Mouse (Mus musculus): ENCODE measurements around the gene Ntn3. TPM values are rescaled to one million over a fixed set of nuclear protein-coding genes. Genes with fewer than 3 reads are reported as not detected.

The Ntn3 gene
- polyA plus RNA-seq, 1 experiment from 2014 or later, result 7.3 TPM

DNA sequence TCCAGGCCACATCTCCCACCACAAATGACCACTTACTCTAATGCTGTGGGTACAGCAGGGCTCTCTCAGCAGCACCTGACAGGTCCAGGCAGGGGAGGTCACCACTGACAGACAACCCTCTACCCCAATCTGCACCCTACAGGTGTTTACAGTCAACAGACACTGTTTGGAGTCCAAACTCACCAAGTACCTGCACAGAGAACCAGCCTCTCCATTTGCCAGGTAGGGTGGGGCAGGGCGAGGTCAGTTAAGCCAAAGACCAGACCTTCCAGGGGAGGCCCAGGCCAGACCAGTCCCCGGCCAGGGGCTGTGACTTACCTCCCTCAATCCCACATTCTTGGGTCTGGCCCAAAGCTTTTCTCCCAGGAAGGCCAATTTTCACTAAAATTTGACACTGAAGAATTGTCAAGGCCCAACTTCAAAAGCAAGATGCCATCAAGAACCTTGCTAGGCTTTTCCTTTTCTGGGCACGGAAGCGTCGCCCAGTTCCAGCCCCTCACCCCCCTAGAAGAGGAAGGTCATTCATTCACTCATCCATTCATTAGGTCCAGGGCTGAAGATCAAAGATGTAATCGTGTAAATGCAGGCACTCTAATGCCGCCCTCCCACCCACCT lies 41.3 kb downstream of the Ntn3 start:
- Histone ChIP-seq H3K9me3 (no peaks in the 10 kb centered on the region), H3K36me3 (peaks cover 33% of the 10 kb centered on the region), H3K27me3 (ENCODE audit: insufficient read depth, poor library complexity, severe bottlenecking) (no peaks in the 10 kb centered on the region), H3K4me1 (replicated peaks) (peaks cover 31% of the 10 kb centered on the region), H3K27ac (peak overlapping the region; percentile 100), H3K4me3 (peak overlapping the region; percentile 96)
- DNase-seq (ENCODE audit: low spot score), result no peak
- 65% methylated on average over 7 of the region's 7 CpGs for WGBS

GRCm38 (mm10) chr17:24167120-24167519 lies 42.2 kb downstream of the Ntn3 start:
- H3K27ac ChIP-seq, result no peak overlapping the region
- H3K36me3 ChIP-seq, result peaks cover 33% of the 10 kb centered on the region
- DNase-seq (ENCODE audit: low spot score), result no peak
- H3K4me3 ChIP-seq, result peak overlapping the region; percentile 96; the same call in 1 of the 2 replicates
- 92% methylated on average over 6 of the region's 6 CpGs for WGBS
- H3K27me3 ChIP-seq (ENCODE audit: insufficient read depth, poor library complexity, severe bottlenecking), result no peaks in the 10 kb centered on the region
- H3K4me1 ChIP-seq (replicated peaks), result peaks cover 39% of the 10 kb centered on the region
- no peaks in the 10 kb centered on the region for H3K9me3 ChIP-seq

DNA sequence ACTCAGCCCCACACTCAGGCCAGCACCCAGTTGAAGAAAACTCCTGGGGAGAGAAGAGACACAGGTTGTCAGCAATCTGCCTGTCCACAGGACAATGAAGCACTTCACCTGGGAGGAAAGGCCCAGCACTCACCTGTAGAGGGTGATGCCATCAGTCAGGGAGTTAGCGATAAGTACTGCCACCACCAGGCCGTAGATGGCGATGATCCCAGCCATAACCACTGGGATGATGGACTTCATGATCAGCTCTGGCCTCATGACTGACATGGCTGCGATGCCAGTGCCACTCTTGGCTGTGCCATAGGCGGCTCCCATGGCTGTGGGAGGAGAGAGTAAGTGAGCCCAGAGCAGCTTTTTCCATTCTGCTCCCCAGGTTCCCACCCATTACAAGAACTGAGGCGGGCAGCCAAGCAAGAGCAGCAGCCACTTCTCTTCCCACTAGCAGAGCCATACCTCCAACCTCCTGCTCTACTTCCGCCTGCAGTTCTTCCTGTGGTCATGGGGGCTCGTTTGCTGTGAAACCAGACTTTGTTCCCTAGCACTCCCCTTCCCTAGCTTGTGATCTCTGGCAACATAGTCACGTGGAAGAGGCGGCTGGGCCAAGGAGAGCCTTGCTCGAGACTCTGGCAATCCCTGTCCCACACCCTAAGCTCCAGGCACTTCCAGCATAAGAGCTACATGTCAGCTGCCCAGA lies 44.6 kb downstream of the Ntn3 start:
- H3K4me3 ChIP-seq, result peak overlapping the region; percentile 7; the same call in 1 of the 2 replicates
- no peak overlapping the region for H3K27ac ChIP-seq
- peaks cover 33% of the 10 kb centered on the region for H3K36me3 ChIP-seq
- H3K9me3 ChIP-seq, result no peaks in the 10 kb centered on the region
- H3K4me1 ChIP-seq (replicated peaks), result peaks cover 33% of the 10 kb centered on the region
- WGBS, result 83% methylated on average over 11 of the region's 11 CpGs
- no peak for DNase-seq (ENCODE audit: low spot score)
- no peaks in the 10 kb centered on the region for H3K27me3 ChIP-seq (ENCODE audit: insufficient read depth, poor library complexity, severe bottlenecking)

DNA sequence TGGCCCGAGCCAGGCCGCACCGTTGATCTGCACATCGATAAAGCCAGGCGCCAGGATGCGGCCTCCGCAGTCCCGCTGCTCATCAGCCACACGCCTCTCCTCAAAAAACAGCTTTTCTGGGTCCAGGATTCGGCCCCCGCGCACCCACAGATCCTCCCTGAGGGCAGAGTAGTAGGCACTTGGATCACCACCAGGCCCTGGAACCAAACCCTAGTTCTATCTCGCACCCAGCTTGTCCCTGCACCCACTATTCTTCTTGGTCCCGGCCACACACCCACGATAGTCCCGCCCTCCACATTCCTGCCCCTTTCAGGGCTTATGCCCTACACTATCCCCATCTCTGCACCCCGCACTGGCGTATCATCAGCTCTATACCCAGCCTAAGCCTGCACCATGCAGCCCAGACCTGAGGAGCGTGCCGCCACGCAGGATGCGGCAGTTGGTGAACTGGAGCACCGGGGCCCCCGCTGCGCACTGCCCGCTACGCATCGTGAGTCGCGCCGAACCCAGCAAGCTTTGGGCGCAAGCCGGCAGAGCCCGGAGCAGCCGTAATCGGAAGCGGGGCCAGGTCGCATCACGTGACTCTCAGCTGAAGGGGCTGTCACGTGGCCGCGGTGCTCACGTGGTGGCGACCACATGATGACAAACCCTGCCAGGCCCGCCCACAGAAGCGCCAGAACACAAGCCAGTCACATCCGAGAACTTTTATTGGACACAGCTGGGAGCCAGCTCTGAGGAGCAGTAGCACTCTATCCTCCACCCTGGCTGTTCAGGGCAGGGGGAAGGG lies 46.0 kb downstream of the Ntn3 start, which contains the start of gene Amdhd2:
Gene Amdhd2, minus strand, starts transcription at position 591 of the 787 bp plus-strand sequence.
- Histone ChIP-seq H3K27me3 (ENCODE audit: insufficient read depth, poor library complexity, severe bottlenecking) (no peaks in the 10 kb centered on the region), H3K27ac (peak within 1 kb of the TSS; percentile 90), H3K4me3 (peak within 1 kb of the TSS; percentile 92), H3K36me3 (peaks cover 34% of the 10 kb centered on the region), H3K9me3 (no peaks in the 10 kb centered on the region), H3K4me1 (replicated peaks) (peaks cover 31% of the 10 kb centered on the region)
- WGBS, result 2% methylated on average over 47 of the region's 47 CpGs
- peak; percentile 98 for DNase-seq (ENCODE audit: low spot score)

DNA sequence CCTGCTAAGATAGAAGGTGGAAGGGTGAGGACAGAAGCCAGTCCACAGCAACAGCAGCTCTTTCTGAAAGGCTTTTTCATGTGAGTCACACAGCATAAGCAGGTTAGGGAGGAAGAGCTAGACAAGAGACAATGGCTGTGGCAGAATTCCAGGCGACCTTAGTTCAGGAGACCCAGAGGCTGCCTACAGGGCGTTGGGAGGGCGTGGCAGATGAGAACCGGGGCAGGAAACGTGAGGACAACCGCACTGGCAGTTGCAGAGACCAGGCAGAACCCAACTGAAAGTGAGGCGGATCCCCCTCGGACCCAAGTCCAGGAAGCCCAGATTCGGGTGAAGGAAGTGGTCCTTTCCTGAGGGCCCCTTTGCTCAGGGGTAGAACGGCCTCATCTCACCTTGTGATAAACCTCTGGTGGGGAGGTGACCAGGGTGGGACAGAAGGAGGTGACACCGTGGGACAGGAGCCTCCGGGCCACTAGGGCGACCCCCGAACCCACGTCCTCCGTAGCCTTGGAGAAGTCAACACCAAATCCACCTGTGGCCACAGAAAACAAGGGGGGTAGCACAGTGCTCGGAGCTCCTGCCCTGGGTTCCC lies 46.7 kb downstream of the Ntn3 start:
- Histone ChIP-seq H3K27ac (peak overlapping the region; percentile 90), H3K9me3 (no peaks in the 10 kb centered on the region), H3K4me3 (peak overlapping the region; percentile 92), H3K27me3 (ENCODE audit: insufficient read depth, poor library complexity, severe bottlenecking) (no peaks in the 10 kb centered on the region), H3K36me3 (peaks cover 38% of the 10 kb centered on the region), H3K4me1 (replicated peaks) (peaks cover 24% of the 10 kb centered on the region)
- no peak for DNase-seq (ENCODE audit: low spot score)
- 28% methylated on average over 17 of the region's 17 CpGs for WGBS

DNA sequence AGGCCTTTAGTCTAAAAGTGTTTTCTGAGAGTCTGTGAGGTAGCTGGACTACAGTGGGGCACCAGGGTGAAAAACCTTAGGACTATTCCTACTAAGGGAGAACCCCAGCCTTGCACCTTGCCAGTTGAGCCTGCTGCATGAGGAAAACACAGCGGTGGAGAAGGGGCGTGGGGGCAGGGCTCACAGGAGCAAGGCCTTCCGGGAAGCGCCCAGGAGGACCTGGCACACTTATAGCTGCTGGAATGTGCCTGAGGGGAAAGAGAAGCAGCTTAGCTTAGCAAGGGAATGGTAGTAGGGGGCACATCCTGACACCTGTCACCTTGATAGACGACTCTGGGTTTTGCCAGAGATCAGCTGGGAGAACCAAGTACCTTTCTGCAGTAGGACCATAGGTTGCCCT lies 47.9 kb downstream of the Ntn3 start:
- Histone ChIP-seq H3K4me3 (0 out of 2 replicates have a peak overlapping the region, but pooled peaks have one; percentile 2), H3K9me3 (no peaks in the 10 kb centered on the region), H3K36me3 (peaks cover 37% of the 10 kb centered on the region), H3K27me3 (ENCODE audit: insufficient read depth, poor library complexity, severe bottlenecking) (no peaks in the 10 kb centered on the region), H3K4me1 (replicated peaks) (peaks cover 16% of the 10 kb centered on the region), H3K27ac (no peak overlapping the region)
- WGBS, result 85% methylated on average over 5 of the region's 5 CpGs
- DNase-seq (ENCODE audit: low spot score), result no peak

DNA sequence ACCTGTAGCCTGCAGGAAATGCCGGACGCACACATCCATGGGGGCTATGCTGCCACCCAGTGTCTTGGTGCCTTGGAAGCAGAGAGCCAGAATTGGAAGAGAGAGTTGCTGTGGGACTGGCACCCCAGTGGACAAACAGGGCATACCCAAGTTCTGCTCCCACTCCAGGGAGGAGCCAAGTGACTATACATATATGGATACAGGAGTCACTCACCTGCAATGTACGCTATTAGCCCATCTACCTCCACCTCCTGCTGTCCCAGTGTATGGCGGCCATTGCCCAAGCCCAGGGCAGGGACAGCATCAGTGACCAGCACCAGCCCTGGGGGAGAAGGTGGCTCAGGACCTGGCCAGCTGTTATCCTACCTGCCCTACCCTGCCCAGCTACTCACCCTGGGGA lies 51.8 kb downstream of the Ntn3 start:
- no peak overlapping the region for H3K4me3 ChIP-seq
- H3K27ac ChIP-seq, result no peak overlapping the region
- DNase-seq (ENCODE audit: low spot score), result no peak
- H3K27me3 ChIP-seq (ENCODE audit: insufficient read depth, poor library complexity, severe bottlenecking), result no peaks in the 10 kb centered on the region
- H3K4me1 ChIP-seq (replicated peaks), result peaks cover 6% of the 10 kb centered on the region
- 86% methylated on average over 4 of the region's 4 CpGs for WGBS
- H3K9me3 ChIP-seq, result no peaks in the 10 kb centered on the region
- H3K36me3 ChIP-seq, result peaks cover 32% of the 10 kb centered on the region

GRCm38 (mm10) chr17:24157121-24157520 lies 52.2 kb downstream of the Ntn3 start:
- H3K36me3 ChIP-seq, result peaks cover 32% of the 10 kb centered on the region
- no peaks in the 10 kb centered on the region for H3K27me3 ChIP-seq (ENCODE audit: insufficient read depth, poor library complexity, severe bottlenecking)
- 92% methylated on average over 6 of the region's 6 CpGs for WGBS
- H3K4me3 ChIP-seq, result no peak overlapping the region
- peaks cover 6% of the 10 kb centered on the region for H3K4me1 ChIP-seq (replicated peaks)
- no peak overlapping the region for H3K27ac ChIP-seq
- DNase-seq (ENCODE audit: low spot score), result no peak
- H3K9me3 ChIP-seq, result no peaks in the 10 kb centered on the region

GRCm38 (mm10) chr17:24156394-24156793 lies 52.9 kb downstream of the Ntn3 start:
- H3K4me1 ChIP-seq (replicated peaks), result peaks cover 12% of the 10 kb centered on the region
- no peak for DNase-seq (ENCODE audit: low spot score)
- no peak overlapping the region for H3K27ac ChIP-seq
- no peaks in the 10 kb centered on the region for H3K9me3 ChIP-seq
- no peaks in the 10 kb centered on the region for H3K27me3 ChIP-seq (ENCODE audit: insufficient read depth, poor library complexity, severe bottlenecking)
- WGBS, result 83% methylated on average over 3 of the region's 3 CpGs
- H3K36me3 ChIP-seq, result peaks cover 32% of the 10 kb centered on the region
- H3K4me3 ChIP-seq, result no peak overlapping the region

DNA sequence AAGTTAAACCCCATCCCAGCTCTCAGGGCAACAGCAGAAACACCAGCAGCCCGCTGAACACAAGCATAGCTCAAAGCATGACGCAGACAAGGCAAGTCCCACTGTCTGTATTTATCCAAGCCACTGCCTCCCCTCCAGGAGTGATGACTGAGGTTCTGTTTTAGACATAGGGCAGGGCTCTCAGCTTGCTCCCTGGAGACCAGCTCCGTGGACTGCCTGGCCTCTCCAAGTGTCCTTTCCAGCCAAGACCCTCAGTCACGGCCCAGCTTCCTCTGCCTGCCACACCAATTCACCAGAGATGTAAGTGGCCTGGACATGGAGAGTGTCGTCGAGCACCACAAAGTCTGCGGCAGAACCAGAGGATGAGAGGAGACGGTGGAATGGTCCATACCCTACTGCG lies 53.6 kb downstream of the Ntn3 start:
- no peak overlapping the region for H3K27ac ChIP-seq
- H3K36me3 ChIP-seq, result peaks cover 32% of the 10 kb centered on the region
- no peak overlapping the region for H3K4me3 ChIP-seq
- H3K9me3 ChIP-seq, result no peaks in the 10 kb centered on the region
- 91% methylated on average over 9 of the region's 9 CpGs for WGBS
- H3K27me3 ChIP-seq (ENCODE audit: insufficient read depth, poor library complexity, severe bottlenecking), result no peaks in the 10 kb centered on the region
- no peak for DNase-seq (ENCODE audit: low spot score)
- H3K4me1 ChIP-seq (replicated peaks), result peaks cover 12% of the 10 kb centered on the region

GRCm38 (mm10) chr17:24154463-24154862 lies 54.9 kb downstream of the Ntn3 start:
- no peak for DNase-seq (ENCODE audit: low spot score)
- no peaks in the 10 kb centered on the region for H3K27me3 ChIP-seq (ENCODE audit: insufficient read depth, poor library complexity, severe bottlenecking)
- H3K4me3 ChIP-seq, result no peak overlapping the region
- no peaks in the 10 kb centered on the region for H3K9me3 ChIP-seq
- H3K4me1 ChIP-seq (replicated peaks), result peaks cover 12% of the 10 kb centered on the region
- WGBS, result 72% methylated on average over 3 of the region's 3 CpGs
- H3K36me3 ChIP-seq, result peaks cover 32% of the 10 kb centered on the region
- no peak overlapping the region for H3K27ac ChIP-seq

Measured in hindbrain, embryonic 10.5 days (tissue).